Mouse (Mus musculus): ENCODE results near the gene Emsy. TPM values are rescaled to one million over a fixed set of nuclear protein-coding genes. Genes with fewer than 3 reads are reported as not detected.

The Emsy gene
- total and polyA plus RNA-seq, 2 experiments from 2014 or later = 25.8 to 43.0 TPM

DNA sequence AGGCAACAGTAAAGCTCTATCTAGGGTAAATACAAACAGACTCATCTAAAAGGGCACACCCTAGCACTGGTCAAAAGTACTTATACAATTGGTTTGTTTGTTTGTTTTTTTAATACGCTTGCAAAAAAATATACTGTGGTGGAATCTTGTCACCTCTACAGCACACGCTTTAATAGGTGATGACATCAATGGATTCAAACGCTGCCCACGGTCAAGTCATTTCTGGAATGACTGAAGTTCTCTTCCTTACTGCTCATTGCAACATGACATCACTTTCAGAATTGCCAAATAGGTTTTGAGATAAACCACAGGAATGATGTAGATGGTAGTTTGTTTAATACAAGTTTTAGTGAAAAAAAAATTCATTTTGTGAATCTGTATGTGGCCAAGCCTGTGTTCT, 42.0 kb upstream of the Emsy start:
- Histone ChIP-seq H3K36me3 (ENCODE audit: insufficient read depth, low read length) (no peaks in the 10 kb centered on the region), H3K9ac (replicated peaks; ENCODE audit: low read length, poor library complexity, severe bottlenecking) (no peak overlapping the region), H3K4me3 (ENCODE audit: low read depth, low read length) (no peak overlapping the region), H3K27me3 (ENCODE audit: insufficient read depth, low read length) (no peaks in the 10 kb centered on the region), H3K4me1 (ENCODE audit: insufficient read depth, low read length) (peaks cover 6% of the 10 kb centered on the region; the same call in 1 of the 2 replicates), H3K27ac (ENCODE audit: low read depth, low read length) (no peak overlapping the region), H3K4me2 (ENCODE audit: low read depth, low read length, poor library complexity, severe bottlenecking) (no peak overlapping the region), H3K9me3 (ENCODE audit: low read length) (no peaks in the 10 kb centered on the region)
- WGBS = 90% methylated on average over 4 of the region's 4 CpGs
- TF ChIP-seq CTCF (IDR thresholded peaks at IDR 0.05) = no peak
- ATAC-seq (ENCODE audit: low FRiP score) (no peak), DNase-seq (ENCODE audit: low spot score) (no peak)

DNA sequence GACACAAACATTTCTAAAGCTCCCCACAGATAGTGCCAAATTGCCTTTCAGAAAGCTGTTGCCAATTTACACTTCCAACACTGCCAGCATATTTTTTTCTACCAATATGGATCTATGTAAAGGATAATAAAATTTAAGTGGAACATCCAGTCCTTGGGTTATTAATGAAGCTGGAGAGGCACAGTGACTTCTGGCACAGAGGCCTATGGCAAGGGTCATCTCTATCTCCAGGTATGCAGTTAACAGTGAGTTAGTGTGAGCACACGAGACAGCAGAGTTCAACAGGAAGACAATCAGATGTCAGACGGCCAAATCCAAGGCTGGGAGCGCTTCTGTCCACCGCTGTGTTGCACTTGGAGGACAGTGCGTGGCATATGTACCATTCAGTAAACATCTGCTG, 41.5 kb upstream of the Emsy start:
- no peak overlapping the region for H3K4me3 ChIP-seq (ENCODE audit: low read depth, low read length)
- no peaks in the 10 kb centered on the region for H3K27me3 ChIP-seq (ENCODE audit: insufficient read depth, low read length)
- H3K9ac ChIP-seq (replicated peaks; ENCODE audit: low read length, poor library complexity, severe bottlenecking) = no peak overlapping the region
- H3K36me3 ChIP-seq (ENCODE audit: insufficient read depth, low read length) = no peaks in the 10 kb centered on the region
- H3K9me3 ChIP-seq (ENCODE audit: low read length) = no peaks in the 10 kb centered on the region
- DNase-seq (ENCODE audit: low spot score) (no peak), ATAC-seq (ENCODE audit: low FRiP score) (no peak)
- TF ChIP-seq CTCF (IDR thresholded peaks at IDR 0.05) = no peak
- WGBS = 61% methylated on average over 5 of the region's 5 CpGs
- peaks cover 6% of the 10 kb centered on the region; the same call in 1 of the 2 replicates for H3K4me1 ChIP-seq (ENCODE audit: insufficient read depth, low read length)
- no peak overlapping the region for H3K4me2 ChIP-seq (ENCODE audit: low read depth, low read length, poor library complexity, severe bottlenecking)
- H3K27ac ChIP-seq (ENCODE audit: low read depth, low read length) = no peak overlapping the region

DNA sequence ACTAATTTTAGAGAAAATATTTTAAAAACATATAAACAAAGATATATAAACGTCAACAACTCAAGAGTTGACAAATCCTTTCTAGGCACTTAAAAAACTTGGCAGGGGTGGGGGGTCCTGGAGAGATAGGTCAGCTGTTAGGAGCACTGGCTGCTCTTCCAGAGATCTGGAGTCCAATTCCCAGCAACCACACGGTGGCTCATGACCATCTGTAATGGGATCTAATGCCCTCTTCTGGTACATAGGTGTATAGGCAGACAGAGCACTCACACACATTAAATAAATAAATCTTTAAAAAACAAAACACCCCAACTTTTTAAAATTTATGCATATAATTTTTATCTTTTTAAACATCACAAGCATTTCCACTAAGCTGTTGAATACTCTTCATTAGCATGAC, 40.9 kb upstream of the Emsy start:
- no peak overlapping the region for H3K4me3 ChIP-seq (ENCODE audit: low read depth, low read length)
- no peak overlapping the region for H3K9ac ChIP-seq (replicated peaks; ENCODE audit: low read length, poor library complexity, severe bottlenecking)
- no peaks in the 10 kb centered on the region for H3K36me3 ChIP-seq (ENCODE audit: insufficient read depth, low read length)
- peak; percentile 74 for TF ChIP-seq CTCF (IDR thresholded peaks at IDR 0.05)
- ATAC-seq (ENCODE audit: low FRiP score) = no peak
- H3K9me3 ChIP-seq (ENCODE audit: low read length) = no peaks in the 10 kb centered on the region
- no peak overlapping the region for H3K27ac ChIP-seq (ENCODE audit: low read depth, low read length)
- no peaks in the 10 kb centered on the region for H3K27me3 ChIP-seq (ENCODE audit: insufficient read depth, low read length)
- H3K4me2 ChIP-seq (ENCODE audit: low read depth, low read length, poor library complexity, severe bottlenecking) = no peak overlapping the region
- peak; percentile 34 for DNase-seq (ENCODE audit: low spot score)
- peaks cover 6% of the 10 kb centered on the region; the same call in 1 of the 2 replicates for H3K4me1 ChIP-seq (ENCODE audit: insufficient read depth, low read length)
- WGBS = 15% methylated on average over 2 of the region's 2 CpGs

DNA sequence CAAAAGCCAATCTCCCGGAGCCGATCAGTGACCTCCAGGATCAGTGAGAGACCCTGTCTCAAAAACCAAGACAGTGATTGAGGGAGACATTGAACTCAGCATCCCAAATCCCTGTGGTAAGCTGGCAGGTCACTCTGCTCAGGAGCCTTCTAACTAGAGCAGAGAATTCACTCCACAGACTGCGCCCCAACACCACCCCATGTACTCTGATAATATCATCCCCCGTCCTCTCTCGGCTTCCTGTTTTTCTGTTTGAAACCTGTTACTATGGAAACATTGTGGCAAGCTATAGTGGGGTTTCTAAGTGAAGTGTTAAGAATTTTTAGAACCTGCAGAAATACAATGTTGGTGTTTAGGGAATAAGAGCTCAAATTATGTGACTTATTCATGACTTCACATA, 37.5 kb upstream of the Emsy start:
- H3K36me3 ChIP-seq (ENCODE audit: insufficient read depth, low read length) = no peaks in the 10 kb centered on the region
- 65% methylated on average over 5 of the region's 5 CpGs for WGBS
- no peak overlapping the region for H3K27ac ChIP-seq (ENCODE audit: low read depth, low read length)
- ATAC-seq (ENCODE audit: low FRiP score) = no peak
- no peak overlapping the region for H3K9ac ChIP-seq (replicated peaks; ENCODE audit: low read length, poor library complexity, severe bottlenecking)
- H3K4me3 ChIP-seq (ENCODE audit: low read depth, low read length) = no peak overlapping the region
- H3K9me3 ChIP-seq (ENCODE audit: low read length) = no peaks in the 10 kb centered on the region
- TF ChIP-seq CTCF (IDR thresholded peaks at IDR 0.05) = no peak
- no peaks in the 10 kb centered on the region for H3K27me3 ChIP-seq (ENCODE audit: insufficient read depth, low read length)
- no peak for DNase-seq (ENCODE audit: low spot score)
- H3K4me2 ChIP-seq (ENCODE audit: low read depth, low read length, poor library complexity, severe bottlenecking) = no peak overlapping the region
- H3K4me1 ChIP-seq (ENCODE audit: insufficient read depth, low read length) = no peaks in the 10 kb centered on the region

DNA sequence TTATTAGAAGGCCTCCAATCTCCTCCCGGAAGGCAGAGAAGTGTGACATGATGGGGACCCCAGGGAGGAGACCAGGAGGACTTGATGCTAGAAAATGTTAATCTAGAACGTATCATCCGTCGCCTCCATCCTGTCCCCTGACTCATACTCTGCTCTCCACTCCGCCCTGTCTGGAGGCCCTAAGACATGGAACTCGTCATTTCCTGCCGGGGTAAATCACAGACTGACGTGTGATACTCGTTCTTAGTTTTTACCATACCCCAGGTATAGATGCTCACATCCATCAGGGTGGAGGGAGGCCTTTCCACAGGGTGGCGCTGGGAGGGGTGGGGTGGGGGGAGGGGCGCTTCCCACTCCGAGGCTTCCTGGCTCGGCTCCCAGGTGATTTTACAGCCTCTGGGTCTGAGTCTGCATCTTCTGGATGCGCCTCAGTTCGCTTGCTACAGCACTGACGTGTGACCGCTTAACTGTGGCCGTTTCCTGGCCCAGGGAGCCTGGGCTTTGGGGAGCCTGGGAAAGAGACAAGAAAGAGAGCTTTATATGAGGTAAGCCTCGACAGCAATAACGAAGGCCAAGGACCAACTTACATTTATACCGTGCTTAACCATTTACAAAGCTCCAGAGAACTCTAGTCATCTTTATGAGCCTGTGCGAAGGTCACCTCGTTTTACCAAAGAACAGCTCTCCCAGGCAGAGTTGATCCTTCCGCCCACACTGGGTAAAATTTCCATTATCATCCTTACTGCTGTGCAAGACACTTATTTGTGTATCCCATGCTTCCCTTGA, 36.4 kb upstream of the Emsy start:
- DNase-seq (ENCODE audit: low spot score) = no peak

DNA sequence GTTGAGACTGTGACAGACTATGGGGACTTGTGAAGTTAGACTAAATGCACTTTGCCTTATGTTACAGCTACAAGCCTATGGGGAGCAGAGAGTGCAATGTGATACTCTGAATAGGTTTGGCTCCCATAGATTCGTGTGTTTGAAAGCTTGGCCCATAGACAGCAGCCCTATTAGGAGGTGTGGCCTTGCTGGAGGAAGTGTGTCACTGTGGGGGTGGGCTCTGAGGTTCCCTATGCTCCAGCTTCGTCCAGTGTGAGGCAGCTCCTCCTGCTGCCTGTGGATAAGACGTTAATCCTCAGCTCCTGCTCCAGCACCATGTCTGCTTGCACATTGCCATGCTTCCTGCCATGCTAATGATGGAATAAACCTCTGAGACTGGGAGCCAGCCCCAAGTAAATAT, 34.2 kb upstream of the Emsy start:
- Histone ChIP-seq H3K4me1 (ENCODE audit: insufficient read depth, low read length) (no peaks in the 10 kb centered on the region), H3K27me3 (ENCODE audit: insufficient read depth, low read length) (no peaks in the 10 kb centered on the region), H3K9me3 (ENCODE audit: low read length) (no peaks in the 10 kb centered on the region), H3K27ac (ENCODE audit: low read depth, low read length) (no peak overlapping the region), H3K9ac (replicated peaks; ENCODE audit: low read length, poor library complexity, severe bottlenecking) (no peak overlapping the region), H3K4me2 (ENCODE audit: low read depth, low read length, poor library complexity, severe bottlenecking) (no peak overlapping the region), H3K4me3 (ENCODE audit: low read depth, low read length) (no peak overlapping the region), H3K36me3 (ENCODE audit: insufficient read depth, low read length) (no peaks in the 10 kb centered on the region)
- WGBS = 15% methylated on average over 3 of the region's 3 CpGs
- ATAC-seq (ENCODE audit: low FRiP score) (no peak), DNase-seq (ENCODE audit: low spot score) (no peak)
- TF ChIP-seq CTCF (IDR thresholded peaks at IDR 0.05) = no peak

More for the DNA sequence above, 36.4 kb upstream of the Emsy start:
- ATAC-seq (ENCODE audit: low FRiP score) = no peak
- H3K4me1 ChIP-seq (ENCODE audit: insufficient read depth, low read length) = no peaks in the 10 kb centered on the region
- no peaks in the 10 kb centered on the region for H3K27me3 ChIP-seq (ENCODE audit: insufficient read depth, low read length)
- WGBS = 52% methylated on average over 24 of the region's 24 CpGs
- no peak for TF ChIP-seq CTCF (IDR thresholded peaks at IDR 0.05)
- no peak overlapping the region for H3K27ac ChIP-seq (ENCODE audit: low read depth, low read length)
- H3K9ac ChIP-seq (replicated peaks; ENCODE audit: low read length, poor library complexity, severe bottlenecking) = no peak overlapping the region
- H3K4me2 ChIP-seq (ENCODE audit: low read depth, low read length, poor library complexity, severe bottlenecking) = no peak overlapping the region
- H3K36me3 ChIP-seq (ENCODE audit: insufficient read depth, low read length) = no peaks in the 10 kb centered on the region
- H3K9me3 ChIP-seq (ENCODE audit: low read length) = no peaks in the 10 kb centered on the region
- no peak overlapping the region for H3K4me3 ChIP-seq (ENCODE audit: low read depth, low read length)
